Mouse (Mus musculus): ENCODE measurements around the gene B230118H07Rik. TPM values are rescaled to one million over a fixed set of nuclear protein-coding genes. Genes with fewer than 3 reads are reported as not detected.
A peak's percentile ranks its signal among the peaks of the same experiment; 100 is the strongest.

B230118H07Rik gene
- polyA plus RNA-seq (2012; rRNA removed): 1.5 and 3.3 TPM in 2 replicates

DNA sequence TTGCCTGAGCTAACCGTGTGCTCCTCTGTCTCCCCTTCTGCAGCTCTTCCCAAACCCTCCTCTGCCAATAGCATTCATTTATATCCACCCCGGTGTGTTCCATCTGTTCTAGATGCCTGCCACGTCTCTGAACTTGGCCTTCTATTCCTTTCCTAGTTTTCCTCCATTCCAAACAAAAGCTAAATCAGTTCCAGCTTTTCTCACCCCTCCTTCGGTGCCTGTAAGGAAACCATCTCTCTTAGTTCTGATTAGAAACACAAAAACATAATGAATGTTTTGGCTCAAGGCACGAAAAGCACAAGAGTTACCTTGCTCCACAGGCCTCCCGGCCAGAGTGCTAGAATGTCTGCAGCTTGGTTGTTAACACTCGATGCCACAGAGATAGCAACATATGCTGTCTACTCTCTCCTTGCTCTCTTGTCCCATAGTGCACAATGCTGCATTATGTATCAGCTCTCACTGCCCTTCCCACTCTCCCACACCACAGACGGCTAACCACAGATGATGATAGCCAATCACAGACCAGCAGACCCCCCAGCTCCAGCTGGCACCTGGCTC, at the start of gene B230118H07Rik, which contains the start of gene Rag1:
Gene B230118H07Rik (minus strand): TSS at position 419 of the 558 bp plus-strand sequence.
Gene Rag1 (minus strand): TSS at position 388 of the 558 bp plus-strand sequence.
- no peak within 1 kb of the TSS for H3K4me3 ChIP-seq (replicated peaks; ENCODE audit: extremely low read depth, low read depth, low read length)
- TF ChIP-seq CTCF (IDR thresholded peaks at IDR 0.05; ENCODE audit: insufficient read depth, low read length): no peak
- TF ChIP-seq POLR2A (IDR thresholded peaks at IDR 0.05; ENCODE audit: borderline replicate concordance, extremely low read depth, low read depth, low read length): no peak
- no peaks in the 10 kb centered on the region for H3K4me1 ChIP-seq (ENCODE audit: control insufficient read depth, insufficient read depth, low read length)
- 36% methylated on average over 8 of the region's 8 CpGs for WGBS
- DNase-seq: no peak

DNA sequence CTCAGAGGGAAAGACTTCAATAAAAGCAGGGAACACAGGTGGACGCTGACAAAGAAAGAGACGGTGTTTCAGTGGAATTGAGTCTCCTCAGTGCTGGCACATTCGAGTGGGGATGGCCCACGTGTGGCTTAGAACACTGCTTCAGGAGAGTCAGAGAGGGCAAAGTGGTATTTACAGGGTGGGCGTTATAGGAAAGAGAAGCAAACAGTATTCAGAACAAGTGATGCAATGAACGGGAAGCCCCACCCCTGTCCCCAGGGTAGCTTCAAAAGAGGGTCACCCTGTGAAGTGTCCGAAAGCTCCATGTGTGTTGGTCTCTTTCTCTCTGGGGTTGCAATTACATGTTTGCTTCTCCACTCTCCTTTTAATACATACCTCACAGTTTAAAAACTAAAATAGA, 46.3 kb upstream of the B230118H07Rik start:
- TF ChIP-seq CTCF (IDR thresholded peaks at IDR 0.05; ENCODE audit: insufficient read depth, low read length): no peak
- TF ChIP-seq POLR2A (IDR thresholded peaks at IDR 0.05; ENCODE audit: borderline replicate concordance, extremely low read depth, low read depth, low read length): no peak
- no peaks in the 10 kb centered on the region for H3K4me1 ChIP-seq (ENCODE audit: control insufficient read depth, insufficient read depth, low read length)
- 86% methylated on average over 7 of the region's 7 CpGs for WGBS
- no peak overlapping the region for H3K4me3 ChIP-seq (replicated peaks; ENCODE audit: extremely low read depth, low read depth, low read length)
- no peak for DNase-seq

DNA sequence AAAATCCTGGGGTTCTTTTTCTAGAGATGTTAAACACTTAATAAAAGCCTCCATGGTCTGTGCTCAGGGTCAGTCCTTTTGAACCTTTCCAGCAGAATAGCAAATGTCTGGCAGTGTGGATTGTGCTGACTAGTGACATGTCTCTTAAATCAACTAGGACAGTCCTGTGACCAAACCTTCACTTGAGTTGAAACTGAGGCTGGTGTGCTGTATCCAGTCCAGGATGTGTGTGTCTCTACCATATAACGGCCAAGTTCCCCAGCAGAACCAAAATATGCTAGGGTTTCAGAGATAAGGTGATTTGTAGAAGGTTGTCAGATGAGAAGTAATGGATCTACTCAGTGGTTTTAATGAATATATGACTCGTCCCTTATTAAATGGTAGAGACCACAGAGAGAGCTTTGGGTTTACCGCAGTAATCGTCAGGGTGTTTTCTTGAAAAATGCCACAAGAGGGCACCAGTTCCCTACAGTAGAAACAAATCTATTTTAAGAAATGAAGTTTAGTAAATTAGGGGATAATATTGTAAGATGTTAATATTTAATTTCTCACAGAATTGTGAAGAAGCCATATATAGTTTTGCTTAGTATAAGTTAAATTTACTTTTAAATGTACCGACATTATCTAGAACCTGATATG, 44.4 kb upstream of the B230118H07Rik start:
- no peak for DNase-seq
- WGBS: 53% methylated on average over 5 of the region's 5 CpGs

DNA sequence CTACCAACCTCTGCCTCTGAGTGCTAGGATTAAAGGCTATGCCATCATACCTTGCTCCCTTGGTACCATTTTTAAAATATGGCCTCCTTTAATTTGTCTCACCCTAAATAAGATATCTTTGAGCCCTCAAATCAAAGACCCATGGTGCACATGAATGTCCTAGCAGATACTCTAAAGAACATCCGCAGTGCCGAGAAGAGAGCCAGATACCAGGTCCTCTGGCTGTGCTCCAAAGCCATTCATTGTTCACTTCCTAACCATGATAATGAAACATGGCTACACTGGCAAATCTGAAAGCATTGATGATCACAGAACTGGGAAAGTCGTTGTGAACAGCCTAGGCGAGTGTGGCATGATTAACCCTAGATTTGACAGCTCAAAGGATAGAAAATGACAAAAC, 43.7 kb upstream of the B230118H07Rik start:
- no peak for TF ChIP-seq CTCF (IDR thresholded peaks at IDR 0.05; ENCODE audit: insufficient read depth, low read length)
- no peak for TF ChIP-seq POLR2A (IDR thresholded peaks at IDR 0.05; ENCODE audit: borderline replicate concordance, extremely low read depth, low read depth, low read length)
- H3K4me3 ChIP-seq (replicated peaks; ENCODE audit: extremely low read depth, low read depth, low read length): no peak overlapping the region
- no peaks in the 10 kb centered on the region for H3K4me1 ChIP-seq (ENCODE audit: control insufficient read depth, insufficient read depth, low read length)
- DNase-seq: no peak
- WGBS: 47% methylated on average over 4 of the region's 4 CpGs

More for the DNA sequence above, 44.4 kb upstream of the B230118H07Rik start:
- H3K4me3 ChIP-seq (replicated peaks; ENCODE audit: extremely low read depth, low read depth, low read length): no peak overlapping the region
- TF ChIP-seq CTCF (IDR thresholded peaks at IDR 0.05; ENCODE audit: insufficient read depth, low read length) (peak; percentile 36; the same call in 1 of the 2 replicates), POLR2A (IDR thresholded peaks at IDR 0.05; ENCODE audit: borderline replicate concordance, extremely low read depth, low read depth, low read length) (no peak)
- no peaks in the 10 kb centered on the region for H3K4me1 ChIP-seq (ENCODE audit: control insufficient read depth, insufficient read depth, low read length)

DNA sequence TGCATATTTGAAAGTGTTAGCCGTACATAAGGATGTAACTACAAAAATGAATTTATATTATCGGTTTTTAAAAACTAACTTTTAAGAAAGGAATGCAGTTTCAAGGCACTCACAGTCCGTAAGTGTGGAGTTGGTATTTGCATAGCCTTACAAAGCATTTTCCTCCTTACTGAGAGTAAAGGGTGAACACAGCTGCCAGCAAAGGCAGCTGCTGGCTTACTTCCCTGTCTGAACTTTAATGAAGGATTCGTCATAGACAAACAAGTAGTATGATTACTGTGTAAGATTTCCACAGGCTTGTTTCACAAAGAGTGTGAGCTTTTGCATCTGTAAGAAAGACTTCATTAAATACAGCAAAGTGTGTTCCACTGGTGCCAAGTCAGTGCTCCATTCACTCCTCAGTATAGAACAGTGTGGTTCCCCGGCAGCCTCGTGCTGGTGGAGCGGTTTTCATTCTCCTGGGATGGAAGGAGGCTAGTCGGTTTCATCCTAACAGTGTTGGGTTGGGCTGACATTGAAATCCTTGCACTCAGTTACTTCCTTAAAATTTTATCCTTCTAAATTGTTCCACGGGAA, 41.0 kb upstream of the B230118H07Rik start:
- no peak for TF ChIP-seq CTCF (IDR thresholded peaks at IDR 0.05; ENCODE audit: insufficient read depth, low read length)
- no peak for TF ChIP-seq POLR2A (IDR thresholded peaks at IDR 0.05; ENCODE audit: borderline replicate concordance, extremely low read depth, low read depth, low read length)
- H3K4me3 ChIP-seq (replicated peaks; ENCODE audit: extremely low read depth, low read depth, low read length): no peak overlapping the region
- H3K4me1 ChIP-seq (ENCODE audit: control insufficient read depth, insufficient read depth, low read length): no peaks in the 10 kb centered on the region
- 76% methylated on average over 9 of the region's 9 CpGs for WGBS
- no peak for DNase-seq

DNA sequence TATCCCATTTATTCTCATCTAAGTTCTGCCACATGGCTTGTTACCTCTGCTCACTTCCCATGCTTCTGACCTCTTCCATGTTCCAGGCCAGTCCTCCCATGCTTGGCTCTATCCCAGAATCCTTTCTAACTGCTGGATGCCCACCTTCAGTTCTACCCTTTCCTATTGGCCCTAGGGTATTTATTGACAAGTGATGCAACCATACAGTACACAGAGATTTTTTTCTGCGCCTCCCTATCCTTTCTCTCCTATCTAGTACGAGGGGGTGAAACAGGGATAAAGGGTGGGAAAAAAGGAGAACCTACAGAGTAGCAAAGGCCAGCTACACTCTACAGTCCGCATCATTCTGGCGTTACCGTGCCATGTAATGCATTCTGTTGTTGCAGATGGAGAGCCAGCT, 38.7 kb upstream of the B230118H07Rik start:
- 87% methylated on average over 5 of the region's 5 CpGs for WGBS
- Histone ChIP-seq H3K4me1 (ENCODE audit: control insufficient read depth, insufficient read depth, low read length) (no peaks in the 10 kb centered on the region), H3K4me3 (replicated peaks; ENCODE audit: extremely low read depth, low read depth, low read length) (no peak overlapping the region)
- TF ChIP-seq CTCF (IDR thresholded peaks at IDR 0.05; ENCODE audit: insufficient read depth, low read length) (no peak), POLR2A (IDR thresholded peaks at IDR 0.05; ENCODE audit: borderline replicate concordance, extremely low read depth, low read depth, low read length) (no peak)
- no peak for DNase-seq

DNA sequence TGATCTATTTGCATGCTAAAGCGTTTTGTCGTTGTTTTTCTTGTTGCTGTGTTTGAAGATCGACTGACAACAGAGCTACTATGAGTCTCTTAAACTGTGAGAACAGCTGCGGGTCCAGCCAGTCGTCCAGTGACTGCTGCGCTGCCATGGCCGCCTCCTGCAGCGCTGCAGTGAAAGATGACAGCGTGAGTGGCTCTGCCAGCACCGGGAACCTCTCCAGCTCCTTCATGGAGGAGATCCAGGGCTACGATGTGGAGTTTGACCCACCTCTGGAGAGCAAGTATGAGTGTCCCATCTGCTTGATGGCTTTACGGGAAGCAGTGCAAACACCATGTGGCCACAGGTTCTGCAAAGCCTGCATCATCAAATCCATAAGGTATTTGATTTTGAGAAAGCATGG, 35.1 kb upstream of the B230118H07Rik start:
- Histone ChIP-seq H3K4me1 (ENCODE audit: control insufficient read depth, insufficient read depth, low read length) (peaks cover 6% of the 10 kb centered on the region), H3K4me3 (replicated peaks; ENCODE audit: extremely low read depth, low read depth, low read length) (no peak overlapping the region)
- no peak for DNase-seq
- TF ChIP-seq CTCF (IDR thresholded peaks at IDR 0.05; ENCODE audit: insufficient read depth, low read length) (no peak), POLR2A (IDR thresholded peaks at IDR 0.05; ENCODE audit: borderline replicate concordance, extremely low read depth, low read depth, low read length) (no peak)
- 80% methylated on average over 12 of the region's 12 CpGs for WGBS

DNA sequence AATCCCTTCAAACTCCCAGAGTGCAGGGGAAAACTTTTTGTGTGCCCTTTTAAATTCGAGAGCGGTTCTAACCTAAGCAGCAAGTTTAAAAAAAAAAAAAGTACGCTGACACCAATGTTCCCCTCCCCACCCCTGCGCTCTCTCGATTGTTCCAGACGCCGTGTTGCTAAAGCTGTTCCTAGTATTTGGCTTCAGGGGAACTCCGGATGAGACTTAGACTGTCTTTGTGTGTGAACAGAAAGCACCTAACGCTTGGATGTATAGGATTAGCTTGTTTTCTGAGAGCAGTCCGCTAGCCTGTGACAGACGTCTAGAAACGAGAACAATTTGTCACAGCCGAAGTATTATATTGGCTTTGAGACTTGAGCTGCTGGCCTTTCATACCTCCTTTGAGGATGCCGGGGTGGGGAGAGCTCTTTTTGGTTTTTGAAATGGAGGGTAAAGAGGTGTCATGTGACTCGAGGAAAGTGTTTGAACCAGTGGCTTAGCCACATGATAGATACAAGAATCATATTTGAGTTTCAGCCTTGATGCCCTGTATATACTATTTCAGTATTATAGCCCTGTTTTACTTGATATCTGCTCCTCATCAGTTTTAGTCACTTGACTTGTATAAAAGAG, 29.9 kb upstream of the B230118H07Rik start:
- WGBS: 3% methylated on average over 15 of the region's 15 CpGs
- H3K4me1 ChIP-seq (ENCODE audit: control insufficient read depth, insufficient read depth, low read length): peaks cover 11% of the 10 kb centered on the region
- no peak for DNase-seq
- H3K4me3 ChIP-seq (replicated peaks; ENCODE audit: extremely low read depth, low read depth, low read length): peak overlapping the region; percentile 81
- TF ChIP-seq CTCF (IDR thresholded peaks at IDR 0.05; ENCODE audit: insufficient read depth, low read length) (no peak), POLR2A (IDR thresholded peaks at IDR 0.05; ENCODE audit: borderline replicate concordance, extremely low read depth, low read depth, low read length) (no peak)

DNA sequence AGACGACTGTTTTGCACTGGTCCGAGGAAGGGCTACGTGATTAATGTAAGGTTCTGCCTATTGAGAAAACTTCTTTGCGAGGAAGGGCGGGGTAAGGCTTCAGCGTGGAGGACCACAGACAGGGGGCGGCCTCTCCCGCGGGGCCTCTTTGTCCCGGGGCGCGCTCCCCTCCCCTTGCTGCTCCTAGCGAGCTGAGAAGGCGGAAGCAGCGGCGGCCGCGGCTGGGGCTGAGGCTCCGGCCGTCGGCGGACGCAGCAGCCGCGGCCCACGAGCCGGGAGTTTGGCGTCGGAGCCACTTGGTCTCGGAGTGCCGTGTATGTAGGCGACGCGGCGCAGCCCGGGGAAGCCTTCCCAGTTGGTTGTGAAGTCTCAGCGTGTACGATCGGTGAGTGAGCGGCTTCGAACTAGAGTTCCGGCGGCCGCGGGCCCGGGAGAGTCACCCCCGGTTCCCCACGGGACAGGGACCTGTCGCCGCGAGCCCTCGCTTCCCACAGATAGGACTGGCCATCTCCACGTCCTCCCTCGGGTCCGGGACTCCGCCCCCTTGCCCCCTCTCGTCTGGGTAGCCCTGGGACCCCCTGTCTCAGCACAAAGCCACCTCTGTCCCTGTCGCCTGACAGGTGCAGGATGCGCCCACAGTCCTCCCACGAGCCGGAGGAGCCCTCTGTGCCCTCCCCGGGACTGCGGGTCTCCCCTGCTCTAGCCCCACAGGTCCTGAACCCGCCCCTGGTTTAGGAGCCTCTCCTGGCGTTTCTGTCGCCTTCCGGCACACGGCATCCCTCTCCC, 29.1 kb upstream of the B230118H07Rik start, which contains the start of gene Traf6:
Gene Traf6 (plus strand): TSS at position 194 of the 786 bp plus-strand sequence.
- DNase-seq: peak; percentile 82
- TF ChIP-seq CTCF (IDR thresholded peaks at IDR 0.05; ENCODE audit: insufficient read depth, low read length) (peak; percentile 46), POLR2A (IDR thresholded peaks at IDR 0.05; ENCODE audit: borderline replicate concordance, extremely low read depth, low read depth, low read length) (peak; percentile 51; the same call in 1 of the 2 replicates)
- WGBS: under 1% methylated on average over 68 of the region's 68 CpGs
- Histone ChIP-seq H3K4me1 (ENCODE audit: control insufficient read depth, insufficient read depth, low read length) (peaks cover 11% of the 10 kb centered on the region), H3K4me3 (replicated peaks; ENCODE audit: extremely low read depth, low read depth, low read length) (peak within 1 kb of the TSS; percentile 81)

All from lung, adult 2 months (tissue).